24 mouse cellular contexts compared by ENCODE assay signal in genomic region chr14:24766260-24766659, GRCm38 (mm10).
DNase-seq lines count a peak whose midpoint lies in the region; ATAC-seq and TF ChIP-seq lines count a peak whose summit lies in the region.
"Had no signal": no experiment of that assay in that cellular context is flagged by ENCODE, and none has a peak within 500 bp of the region (broad histone marks: within the 10 kb centered on the region; RNA-seq: fewer than 3 reads in every experiment).

No protein-coding gene starts in this region.

- H3K36me3 ChIP-seq in hindbrain, embryonic 13.5 days: no peaks in the 10 kb centered on the region
- no peaks in the 10 kb centered on the region for H3K36me3 ChIP-seq in hindbrain, postnatal 0 days (ENCODE audit: insufficient read depth, low read length)
- no peaks in the 10 kb centered on the region for H3K36me3 ChIP-seq in midbrain, embryonic 10.5 days
- H3K36me3 ChIP-seq in midbrain, embryonic 15.5 days (replicated peaks): no peaks in the 10 kb centered on the region
- H3K36me3 ChIP-seq in intestine, embryonic 16.5 days (ENCODE audit: control insufficient read depth, insufficient read depth, low read length): no peaks in the 10 kb centered on the region
- H3K36me3 ChIP-seq: embryonic facial prominence, embryonic 10.5 days; embryonic facial prominence, embryonic 13.5 days; hindbrain, embryonic 15.5 days had no signal

- H3K4me3 ChIP-seq in hindbrain, embryonic 13.5 days: no peak overlapping the region
- no peak overlapping the region for H3K4me3 ChIP-seq in hindbrain, postnatal 0 days (ENCODE audit: low read length)
- no peak overlapping the region for H3K4me3 ChIP-seq in midbrain, embryonic 10.5 days
- no peak overlapping the region for H3K4me3 ChIP-seq in midbrain, embryonic 15.5 days
- H3K4me3 ChIP-seq in intestine, embryonic 16.5 days (ENCODE audit: low read length): no peak overlapping the region
- H3K4me3 ChIP-seq: embryonic facial prominence, embryonic 10.5 days; embryonic facial prominence, embryonic 13.5 days; erythroblast, embryonic 14.5 days; forebrain, embryonic 13.5 days; gastrocnemius, adult 2 months; hindbrain, embryonic 15.5 days had no signal

- H3K4me2 ChIP-seq in hindbrain, embryonic 13.5 days: no peak overlapping the region
- H3K4me2 ChIP-seq in hindbrain, postnatal 0 days (ENCODE audit: low read depth, low read length): no peak overlapping the region
- no peak overlapping the region for H3K4me2 ChIP-seq in midbrain, embryonic 15.5 days
- no peak overlapping the region for H3K4me2 ChIP-seq in intestine, embryonic 16.5 days (ENCODE audit: low read depth, low read length)
- H3K4me2 ChIP-seq: embryonic facial prominence, embryonic 13.5 days; forebrain, embryonic 13.5 days; heart, embryonic 11.5 days; hindbrain, embryonic 15.5 days had no signal

- no peaks in the 10 kb centered on the region for H3K9me3 ChIP-seq in hindbrain, embryonic 13.5 days
- no peaks in the 10 kb centered on the region for H3K9me3 ChIP-seq in hindbrain, postnatal 0 days (ENCODE audit: low read length)
- no peaks in the 10 kb centered on the region for H3K9me3 ChIP-seq in midbrain, embryonic 10.5 days (replicated peaks)
- H3K9me3 ChIP-seq in midbrain, embryonic 15.5 days: no peaks in the 10 kb centered on the region
- no peaks in the 10 kb centered on the region for H3K9me3 ChIP-seq in intestine, embryonic 16.5 days (ENCODE audit: control insufficient read depth, low read length)
- H3K9me3 ChIP-seq: embryonic facial prominence, embryonic 10.5 days; embryonic facial prominence, embryonic 13.5 days; forebrain, embryonic 13.5 days; hindbrain, embryonic 15.5 days had no signal

- no peaks in the 10 kb centered on the region for H3K27me3 ChIP-seq in hindbrain, embryonic 13.5 days
- no peaks in the 10 kb centered on the region for H3K27me3 ChIP-seq in hindbrain, postnatal 0 days (ENCODE audit: insufficient read depth, low read length)
- no peaks in the 10 kb centered on the region for H3K27me3 ChIP-seq in midbrain, embryonic 10.5 days (ENCODE audit: low read depth, poor library complexity, severe bottlenecking)
- H3K27me3 ChIP-seq in midbrain, embryonic 15.5 days (replicated peaks): no peaks in the 10 kb centered on the region
- no peaks in the 10 kb centered on the region for H3K27me3 ChIP-seq in intestine, embryonic 16.5 days (replicated peaks; ENCODE audit: control insufficient read depth, insufficient read depth, low read length)
- H3K27me3 ChIP-seq: embryonic facial prominence, embryonic 13.5 days; forebrain, embryonic 13.5 days; hindbrain, embryonic 15.5 days had no signal

- ATAC-seq in hindbrain, embryonic 13.5 days (ENCODE audit: low FRiP score): no peak
- ATAC-seq in hindbrain, postnatal 0 days: no peak
- no peak for ATAC-seq in midbrain, embryonic 15.5 days (replicated peaks)
- ATAC-seq in intestine, embryonic 16.5 days: peak; percentile 72
- ATAC-seq: CD4-positive, CD25-positive, alpha-beta regulatory T cell, adult 4 months; forebrain, embryonic 13.5 days; forebrain, postnatal 0 days had no signal

- H3K9ac ChIP-seq in hindbrain, embryonic 13.5 days: no peak overlapping the region
- H3K9ac ChIP-seq in hindbrain, postnatal 0 days (replicated peaks; ENCODE audit: low read length): no peak overlapping the region
- H3K9ac ChIP-seq in midbrain, embryonic 15.5 days: no peak overlapping the region
- no peak overlapping the region for H3K9ac ChIP-seq in intestine, embryonic 16.5 days (ENCODE audit: low read depth, low read length)
- H3K9ac ChIP-seq: embryonic facial prominence, embryonic 13.5 days; forebrain, embryonic 13.5 days; forebrain, postnatal 0 days; hindbrain, embryonic 15.5 days had no signal

- no peak for DNase-seq in hindbrain, postnatal 0 days (ENCODE audit: low spot score)
- no peak for DNase-seq in midbrain, embryonic 10.5 days (ENCODE audit: low spot score)
- no peak for DNase-seq in cerebellum, postnatal 4 days (ENCODE audit: low spot score in 2 of 2)
- DNase-seq: adrenal gland, adult 2 months; adrenal gland, postnatal 14 days; cerebellum, adult 11 months; cerebellum, adult 2 months; cerebellum, adult 9-11 months; cerebellum, postnatal 25 days; embryo, embryonic 11 days; forebrain, postnatal 0 days; gastrocnemius, adult 2 months; gastrocnemius, postnatal 14 days; heart, adult 11 months had no signal

- TF ChIP-seq CTCF in hindbrain, postnatal 0 days (IDR thresholded peaks at IDR 0.05; ENCODE audit: low read depth): no peak

- 89% methylated on average over 3 of the region's 3 CpGs for WGBS in hindbrain, embryonic 13.5 days
- 90% methylated on average over 3 of the region's 3 CpGs for WGBS in hindbrain, postnatal 0 days
- 94% methylated on average over 3 of the region's 3 CpGs for WGBS in midbrain, embryonic 10.5 days
- WGBS in midbrain, embryonic 15.5 days: 85% methylated on average over 3 of the region's 3 CpGs
- WGBS in intestine, embryonic 16.5 days: 62% methylated on average over 3 of the region's 3 CpGs

- H3K4me1 ChIP-seq in hindbrain, embryonic 13.5 days (replicated peaks): peaks cover 70% of the 10 kb centered on the region
- peaks cover 12% of the 10 kb centered on the region for H3K4me1 ChIP-seq in hindbrain, postnatal 0 days (ENCODE audit: insufficient read depth, low read length)
- peaks cover 94% of the 10 kb centered on the region for H3K4me1 ChIP-seq in midbrain, embryonic 10.5 days
- H3K4me1 ChIP-seq in midbrain, embryonic 15.5 days: peaks cover 58% of the 10 kb centered on the region
- 0 out of 2 replicates have a peak, but pooled peaks cover 2% of the 10 kb centered on the region for H3K4me1 ChIP-seq in intestine, embryonic 16.5 days (ENCODE audit: control insufficient read depth, insufficient read depth, low read length)

- peak overlapping the region; percentile 23; the same call in 1 of the 2 replicates for H3K27ac ChIP-seq in hindbrain, embryonic 13.5 days
- H3K27ac ChIP-seq in hindbrain, postnatal 0 days: no peak overlapping the region
- peak overlapping the region; percentile 46; the same call in 1 of the 2 replicates for H3K27ac ChIP-seq in midbrain, embryonic 10.5 days (replicated peaks)
- no peak overlapping the region for H3K27ac ChIP-seq in midbrain, embryonic 15.5 days
- no peak overlapping the region for H3K27ac ChIP-seq in intestine, embryonic 16.5 days (ENCODE audit: low read length)
- H3K27ac ChIP-seq: embryonic facial prominence, embryonic 10.5 days; embryonic facial prominence, embryonic 13.5 days; forebrain, embryonic 13.5 days; gastrocnemius, adult 2 months; hindbrain, embryonic 15.5 days had no signal

Comparison
In these comparisons a context has a peak if more than half of its experiments do, and no peak if none do; other contexts are left out.
1. H3K27ac ChIP-seq: peak in hindbrain, embryonic 13.5 days (single experiment) and midbrain, embryonic 10.5 days (single experiment); none in hindbrain, postnatal 0 days (single experiment), midbrain, embryonic 15.5 days (single experiment) and intestine, embryonic 16.5 days (single experiment).